Comparison of ENCODE assay signal across 14 mouse cellular contexts in genomic region chr5:133940841-133941240, GRCm38 (mm10).
A peak's percentile ranks its signal among the peaks of the same experiment; 100 is the strongest.
DNase-seq lines count a peak whose midpoint lies in the region; TF ChIP-seq lines count a peak whose summit lies in the region.
"Had no signal": no experiment of that assay in that cellular context is flagged by ENCODE, and none has a peak within 500 bp of the region (broad histone marks: within the 10 kb centered on the region; RNA-seq: fewer than 3 reads in every experiment).

No protein-coding gene starts in this region.

- no peak for TF ChIP-seq CTCF in cerebellum, adult 2 months (IDR thresholded peaks at IDR 0.05; ENCODE audit: borderline replicate concordance, insufficient read depth, low read depth, low read length)

- H3K27ac ChIP-seq in cerebellum, adult 2 months (ENCODE audit: insufficient read depth, low read length) = peak overlapping the region; percentile 95; the same call in 1 of the 2 replicates
- H3K27ac ChIP-seq: embryonic facial prominence, embryonic 12.5 days; heart, adult 2 months; kidney, postnatal 0 days; midbrain, embryonic 15.5 days; neural tube, embryonic 13.5 days had no signal

- peaks cover 30% of the 10 kb centered on the region; the same call in 1 of the 2 replicates for H3K4me1 ChIP-seq in cerebellum, adult 2 months (ENCODE audit: control insufficient read depth, insufficient read depth, low read length)
- H3K4me1 ChIP-seq: embryonic facial prominence, embryonic 12.5 days; midbrain, embryonic 15.5 days had no signal

- no peak for TF ChIP-seq POLR2A in cerebellum, adult 2 months (IDR thresholded peaks at IDR 0.05; ENCODE audit: borderline replicate concordance, insufficient read depth, low read length)

- no peak overlapping the region for H3K4me3 ChIP-seq in cerebellum, adult 2 months (replicated peaks; ENCODE audit: insufficient read depth, low read depth, low read length)
- H3K4me3 ChIP-seq: embryonic facial prominence, embryonic 12.5 days; heart, adult 2 months; midbrain, embryonic 15.5 days; neural tube, embryonic 13.5 days had no signal

- peak; percentile 58 for DNase-seq in layer of hippocampus, adult 11-12 months (ENCODE audit: low spot score)
- no peak for DNase-seq in layer of hippocampus, adult 9-10 months (ENCODE audit: low spot score)
- DNase-seq in cerebellum, adult 2 months = peak; percentile 78 to 96
- peak; percentile 33 to 45 for DNase-seq in frontal cortex, adult 2 months (ENCODE audit: extremely low spot score in 1 of 2, low spot score in 1 of 2)
- DNase-seq in right cerebral cortex, postnatal 36 days (ENCODE audit: low spot score in 2 of 2) = peak; percentile 19 to 54
- DNase-seq in adrenal gland, adult 2 months = no peak
- no peak for DNase-seq in ovary, postnatal 14 days (ENCODE audit: low spot score)
- DNase-seq: heart, adult 2 months; lung, postnatal 4 days; thymus, postnatal 36 days had no signal

- WGBS in cerebellum, adult 2 months = 7% methylated on average over 3 of the region's 3 CpGs

- H3K27me3 ChIP-seq in cerebellum, adult 2 months (ENCODE audit: control insufficient read depth, insufficient read depth, low read length) = no peaks in the 10 kb centered on the region
- H3K27me3 ChIP-seq: embryonic facial prominence, embryonic 12.5 days; midbrain, embryonic 15.5 days; neural tube, embryonic 13.5 days had no signal

Comparison
In these comparisons a context has a peak if more than half of its experiments do, and no peak if none do; other contexts are left out.
1. DNase-seq: peak in layer of hippocampus, adult 11-12 months (single experiment), cerebellum, adult 2 months (2 of 2), frontal cortex, adult 2 months (2 of 2) and right cerebral cortex, postnatal 36 days (2 of 2); none in layer of hippocampus, adult 9-10 months (single experiment), adrenal gland, adult 2 months (single experiment) and ovary, postnatal 14 days (single experiment).